Mouse (Mus musculus) embryonic facial prominence, embryonic 14.5 days (tissue): ENCODE data around the gene Cited2. TPM values are rescaled to one million over a fixed set of nuclear protein-coding genes. Genes with fewer than 3 reads are reported as not detected.

Experiments used
- ATAC-seq: fragments of 200-750 bp; cut with Nextera tagmentation; 2 replicates; pipeline ENCODE4 v1.8.0; 2017; ENCODE audit warnings: low read depth, moderate number of reproducible peaks, moderate TSS enrichment
- DNase-seq: peaks from one replicate; pipeline ENCODE4 v3.0.0-alpha.2; 2015; ENCODE audit warnings: low spot score
- H3K27ac ChIP-seq: fragments of 300-500 bp; sonication (generic); replicated peaks from 2 replicates; pipeline ENCODE4 v1.5.1; 2014; ENCODE audit warnings: low read depth, mild to moderate bottlenecking, low read length, moderate library complexity
- H3K27me3 ChIP-seq: fragments of 300-500 bp; sonication (generic); replicated peaks from 2 replicates; pipeline ENCODE4 v1.6.1; 2014; ENCODE audit warnings: low read length; ENCODE audit not compliant: control insufficient read depth, insufficient read depth
- H3K36me3 ChIP-seq: fragments of 300-500 bp; sonication (generic); 2 replicates; pipeline ENCODE4 v1.6.1; 2014; ENCODE audit warnings: low read length, mixed read lengths; ENCODE audit not compliant: control insufficient read depth, insufficient read depth
- H3K4me1 ChIP-seq: fragments of 300-500 bp; sonication (generic); 2 replicates; pipeline ENCODE4 v1.6.1; 2014; ENCODE audit warnings: antibody characterized with exemption, low read length; ENCODE audit not compliant: control insufficient read depth, insufficient read depth
- H3K4me2 ChIP-seq: fragments of 300-500 bp; sonication (generic); 2 replicates; pipeline ENCODE4 v1.6.1; 2014; ENCODE audit warnings: low read depth, mild to moderate bottlenecking, low read length, moderate library complexity, mixed read lengths
- H3K4me3 ChIP-seq: fragments of 300-500 bp; sonication (generic); 2 replicates; pipeline ENCODE4 v1.5.1; 2014; ENCODE audit warnings: low read depth, mild to moderate bottlenecking, low read length
- H3K9ac ChIP-seq: fragments of 300-500 bp; sonication (generic); 2 replicates; pipeline ENCODE4 v1.6.1; 2014; ENCODE audit warnings: low read depth, mild to moderate bottlenecking, low read length, moderate library complexity, mixed read lengths
- H3K9me3 ChIP-seq: fragments of 300-500 bp; sonication (generic); 2 replicates; pipeline ENCODE4 v1.6.1; 2016; ENCODE audit warnings: low read length; ENCODE audit not compliant: control insufficient read depth
- WGBS: fragments of 180-500 bp; shearing (Covaris S2); extraction: QIAGEN DNeasy Blood & Tissue Kit; methylation state at CpG from one replicate; pipeline ENCODE4 v1.1.7; 2014; 5-methylcytosine and 5-hydroxymethylcytosine counted together
- polyA plus RNA-seq: library from polyadenylated mRNA; unstranded; fragments of >200 nt; fragmentation: Nextera tagmentation; extraction: Ambion mirVana; gene quantifications from 2 replicates; pipeline ENCODE4 v1.2.1, GENCODE M21; 2014

Gene Cited2
- polyA plus RNA-seq, 1 experiment from 2014 or later = 40.6 TPM

DNA sequence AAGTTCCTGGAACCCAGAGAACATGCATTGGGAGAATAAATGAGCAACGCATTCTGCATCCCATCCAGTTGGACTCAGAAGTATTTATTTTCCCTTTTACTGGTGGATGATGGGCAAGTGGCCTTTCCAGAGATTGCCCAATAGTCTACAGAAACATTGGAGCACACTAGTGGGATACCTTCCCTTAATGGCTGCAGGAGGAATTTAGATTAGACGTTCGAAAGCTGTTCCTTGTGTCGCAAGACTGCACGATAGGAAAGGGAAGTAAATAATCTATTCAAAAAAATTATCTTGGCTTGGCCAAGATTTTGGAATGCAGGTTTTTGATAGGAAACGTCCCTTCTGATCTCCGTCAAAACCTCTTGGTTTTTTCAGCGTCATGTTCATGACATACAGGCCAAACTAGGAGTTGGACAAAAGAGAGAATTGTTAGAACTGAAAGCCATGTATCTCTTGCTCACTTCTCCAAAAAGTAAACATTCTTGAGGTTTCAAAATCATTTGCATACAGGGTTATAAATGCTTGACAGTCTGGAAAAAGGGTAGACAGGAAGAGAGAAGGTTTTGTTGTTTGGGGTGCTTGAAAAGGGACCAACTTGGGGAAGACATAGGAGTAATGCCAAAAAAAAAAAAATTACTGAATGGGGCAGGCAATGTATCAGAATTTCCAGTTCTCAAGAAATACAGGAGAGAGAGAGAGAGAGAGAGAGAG, 2.0 kb upstream of the Cited2 start:
- Histone ChIP-seq H3K36me3 (no peaks in the 10 kb centered on the region), H3K4me1 (peaks cover 10% of the 10 kb centered on the region; the same call in 1 of the 2 replicates), H3K4me2 (peak overlapping the region; percentile 79), H3K9me3 (0 out of 2 replicates have a peak, but pooled peaks cover 3% of the 10 kb centered on the region), H3K27ac (peak overlapping the region; percentile 97), H3K4me3 (peak overlapping the region; percentile 87), H3K9ac (peak overlapping the region; percentile 84; the same call in 1 of the 2 replicates), H3K27me3 (no peaks in the 10 kb centered on the region)
- no peak for DNase-seq
- no peak for ATAC-seq
- WGBS = 71% methylated on average over 8 of the region's 8 CpGs

- peak; percentile 5 for ATAC-seq
- WGBS = 0% methylated on average over 21 of the region's 21 CpGs
- peak overlapping the region; percentile 79 for H3K4me2 ChIP-seq
Observed at GRCm38 (mm10) chr10:17721602-17722121, 1.4 kb upstream of the Cited2 start.

DNA sequence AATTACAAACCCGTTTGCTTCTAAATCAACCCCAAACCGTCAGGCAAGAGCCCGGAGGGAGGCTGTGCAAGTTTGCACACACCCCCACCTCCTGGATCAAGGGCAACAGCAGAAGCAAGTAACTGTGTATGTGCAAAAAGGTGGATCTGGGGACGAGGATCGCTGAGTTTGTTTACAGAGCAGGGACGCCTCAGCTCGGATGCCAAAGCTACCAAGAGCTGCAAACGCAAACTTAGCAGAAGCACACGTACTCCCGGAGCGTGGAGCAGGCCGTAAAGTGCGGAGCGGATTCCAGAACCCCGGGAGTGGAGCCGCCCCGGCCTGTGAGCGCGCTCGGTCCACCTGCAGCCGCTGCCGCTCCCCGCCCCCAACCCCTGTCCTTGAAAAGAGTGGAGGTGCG, 860 bp upstream of the Cited2 start:
- ATAC-seq (peak; percentile 84), DNase-seq (peak; percentile 98)
- H3K27me3 ChIP-seq = no peaks in the 10 kb centered on the region
- H3K4me2 ChIP-seq = peak overlapping the region; percentile 79
- H3K27ac ChIP-seq = peak overlapping the region; percentile 97
- H3K4me1 ChIP-seq = peaks cover 19% of the 10 kb centered on the region
- peak overlapping the region; percentile 84 for H3K9ac ChIP-seq
- WGBS = 0% methylated on average over 24 of the region's 24 CpGs
- no peaks in the 10 kb centered on the region for H3K36me3 ChIP-seq
- peak overlapping the region; percentile 87 for H3K4me3 ChIP-seq
- H3K9me3 ChIP-seq = no peaks in the 10 kb centered on the region

More at GRCm38 (mm10) chr10:17721602-17722121, 1.4 kb upstream of the Cited2 start:
- Histone ChIP-seq H3K9me3 (no peaks in the 10 kb centered on the region), H3K27ac (peak overlapping the region; percentile 97), H3K4me3 (peak overlapping the region; percentile 87), H3K36me3 (no peaks in the 10 kb centered on the region), H3K4me1 (peaks cover 15% of the 10 kb centered on the region; the same call in 1 of the 2 replicates), H3K27me3 (no peaks in the 10 kb centered on the region), H3K9ac (peak overlapping the region; percentile 84)
- no peak for DNase-seq

DNA sequence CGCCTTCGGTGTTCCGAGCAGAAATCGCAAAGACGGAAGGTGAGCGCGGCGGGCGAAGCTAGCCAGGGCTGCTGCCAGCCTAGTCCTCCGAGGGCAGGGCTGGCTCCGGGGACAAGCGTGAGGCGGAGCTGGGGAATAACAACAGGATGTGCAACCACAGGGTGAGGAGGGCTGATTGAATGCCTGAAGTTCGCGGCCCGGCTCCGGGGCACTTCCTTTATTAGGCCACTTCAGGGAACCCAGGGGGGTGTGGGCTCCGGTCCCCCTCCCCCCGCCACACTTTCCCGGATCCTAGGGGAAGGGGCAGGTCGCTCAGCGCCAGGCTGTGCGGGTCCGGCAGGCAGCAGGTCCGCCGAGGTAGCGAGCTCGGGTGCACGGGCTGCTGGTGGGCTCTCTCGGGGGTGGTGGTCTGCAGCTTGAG, 413 bp downstream of the Cited2 start:
- Histone ChIP-seq H3K27ac (peak overlapping the region; percentile 97), H3K9ac (peak overlapping the region; percentile 84), H3K27me3 (no peaks in the 10 kb centered on the region), H3K4me3 (peak overlapping the region; percentile 87), H3K36me3 (no peaks in the 10 kb centered on the region), H3K4me2 (peak overlapping the region; percentile 74), H3K9me3 (no peaks in the 10 kb centered on the region), H3K4me1 (peaks cover 28% of the 10 kb centered on the region)
- WGBS = under 1% methylated on average over 18 of the region's 30 CpGs
- ATAC-seq (peak; percentile 62), DNase-seq (no peak)

- Histone ChIP-seq H3K9ac (peak overlapping the region; percentile 84), H3K36me3 (no peaks in the 10 kb centered on the region), H3K9me3 (no peaks in the 10 kb centered on the region), H3K27me3 (no peaks in the 10 kb centered on the region), H3K27ac (peak overlapping the region; percentile 97), H3K4me2 (peak overlapping the region; percentile 74), H3K4me3 (peak overlapping the region; percentile 87), H3K4me1 (peaks cover 29% of the 10 kb centered on the region)
- peak; percentile 57 for DNase-seq
- WGBS = 0% methylated on average over 39 of the region's 65 CpGs
- peak; percentile 7; the same call in 1 of the 2 replicates for ATAC-seq
Observed at GRCm38 (mm10) chr10:17723871-17724741, 1.1 kb downstream of the Cited2 start.

DNA sequence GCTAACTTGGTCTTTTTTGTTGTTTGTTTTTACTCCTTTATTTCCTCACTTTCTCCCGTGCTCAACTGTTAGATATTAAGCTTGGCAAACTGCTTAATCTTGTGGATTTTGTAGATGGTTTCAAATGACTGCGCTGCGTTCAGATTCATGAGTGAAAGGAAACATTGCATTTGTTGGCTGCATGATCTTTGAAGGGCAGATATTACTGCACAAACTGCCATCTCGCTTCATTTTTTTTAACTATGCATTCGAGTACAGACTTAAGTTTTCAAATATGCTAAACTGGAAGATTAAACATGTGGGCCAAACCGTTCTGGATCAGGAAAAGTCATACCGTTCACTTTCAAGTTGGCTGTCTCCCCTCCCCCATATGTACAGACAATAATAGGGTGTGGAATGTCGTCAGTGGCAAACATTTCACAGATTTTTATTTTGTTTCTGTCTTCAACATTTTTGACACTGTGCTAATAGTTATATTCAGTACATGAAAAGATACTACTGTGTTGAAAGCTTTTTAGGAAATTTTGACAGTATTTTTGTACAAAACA, 2.1 kb downstream of the Cited2 start:
- ATAC-seq (no peak), DNase-seq (peak; percentile 44)
- 8% methylated on average over 8 of the region's 8 CpGs for WGBS
- peak overlapping the region; percentile 87 for H3K4me3 ChIP-seq
- H3K4me1 ChIP-seq = peaks cover 29% of the 10 kb centered on the region
- no peaks in the 10 kb centered on the region for H3K36me3 ChIP-seq
- H3K9me3 ChIP-seq = no peaks in the 10 kb centered on the region
- peak overlapping the region; percentile 84 for H3K9ac ChIP-seq
- peak overlapping the region; percentile 74 for H3K4me2 ChIP-seq
- no peaks in the 10 kb centered on the region for H3K27me3 ChIP-seq
- H3K27ac ChIP-seq = peak overlapping the region; percentile 97; the same call in 1 of the 2 replicates

GRCm38 (mm10) chr10:17725644-17726372, 2.8 kb downstream of the Cited2 start:
- no peaks in the 10 kb centered on the region for H3K27me3 ChIP-seq
- peak overlapping the region; percentile 74 for H3K4me2 ChIP-seq
- 41% methylated on average over 7 of the region's 7 CpGs for WGBS
- H3K9ac ChIP-seq = no peak overlapping the region
- no peaks in the 10 kb centered on the region for H3K9me3 ChIP-seq
- H3K27ac ChIP-seq = no peak overlapping the region
- H3K36me3 ChIP-seq = no peaks in the 10 kb centered on the region
- H3K4me1 ChIP-seq = peaks cover 29% of the 10 kb centered on the region
- H3K4me3 ChIP-seq = peak overlapping the region; percentile 87
- DNase-seq (no peak), ATAC-seq (no peak)

GRCm38 (mm10) chr10:17726373-17726720, 3.3 kb downstream of the Cited2 start:
- peak overlapping the region; percentile 87 for H3K4me3 ChIP-seq
- peak overlapping the region; percentile 74 for H3K4me2 ChIP-seq
- H3K27me3 ChIP-seq = no peaks in the 10 kb centered on the region
- no peaks in the 10 kb centered on the region for H3K36me3 ChIP-seq
- 59% methylated on average over 2 of the region's 2 CpGs for WGBS
- peak overlapping the region; percentile 1; the same call in 1 of the 2 replicates for H3K9ac ChIP-seq
- ATAC-seq = no peak
- H3K27ac ChIP-seq = no peak overlapping the region
- H3K9me3 ChIP-seq = no peaks in the 10 kb centered on the region
- H3K4me1 ChIP-seq = peaks cover 29% of the 10 kb centered on the region
- no peak for DNase-seq
